In the genomic region with DNA sequence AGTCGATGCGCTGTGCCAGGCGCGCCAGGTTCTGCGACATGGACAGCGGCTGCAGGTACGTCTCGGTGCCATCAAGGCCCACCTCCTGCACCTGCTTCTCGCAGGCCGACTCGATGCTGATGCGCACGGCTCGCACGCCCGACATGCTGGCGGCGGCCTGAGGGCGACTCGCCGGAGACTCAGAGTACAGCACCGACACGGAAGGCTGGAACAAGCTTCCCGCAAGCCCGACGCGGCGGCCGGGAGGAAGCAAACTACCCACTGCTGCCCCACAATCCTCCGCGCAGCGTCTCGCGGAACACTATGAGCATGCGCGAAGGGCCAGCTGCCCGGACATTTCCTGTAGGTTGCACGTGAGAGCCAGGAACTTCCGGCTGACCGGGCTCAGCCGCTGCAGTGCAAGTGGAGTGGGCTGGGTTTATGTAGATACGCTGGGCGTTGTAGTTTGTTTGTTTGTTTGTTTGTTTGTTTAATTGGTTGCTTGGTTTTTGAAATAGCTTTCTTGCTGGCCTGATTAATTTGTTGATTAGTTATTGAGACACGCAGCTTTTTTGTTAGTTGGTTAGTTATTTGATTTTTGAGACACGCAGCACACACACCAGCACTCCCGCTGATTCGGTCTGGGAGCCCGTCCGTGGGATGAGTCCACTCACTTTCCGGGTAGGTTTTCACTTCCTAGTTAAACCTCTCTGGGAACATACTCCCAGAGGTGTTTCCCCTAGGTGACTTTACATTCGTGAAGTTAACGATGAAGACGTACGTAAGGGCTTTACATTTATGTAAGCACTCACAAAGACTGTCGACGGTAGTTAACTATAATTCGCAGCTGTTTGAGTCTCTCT, we compare ENCODE assay signal across 8 mouse cellular contexts. TPM values are rescaled to one million over a fixed set of nuclear protein-coding genes. Genes with fewer than 3 reads are reported as not detected.
A peak's percentile ranks its signal among the peaks of the same experiment; 100 is the strongest.
DNase-seq lines count a peak whose midpoint lies in the region; ATAC-seq and TF ChIP-seq lines count a peak whose summit lies in the region.

A gene (minus strand): TSS at position 283 of the 842 bp plus-strand sequence.

- H3K4me2 ChIP-seq in hindbrain, postnatal 0 days (ENCODE audit: low read depth, low read length) = peak within 1 kb of the TSS; percentile 59

- H3K4me3 ChIP-seq in gastrocnemius, adult 2 months = peak within 1 kb of the TSS; percentile 89
- H3K4me3 ChIP-seq in hindbrain, postnatal 0 days (ENCODE audit: low read length) = peak within 1 kb of the TSS; percentile 95
- peak within 1 kb of the TSS; percentile 74 for H3K4me3 ChIP-seq in left cerebral cortex, adult 2 months

- intact Hi-C loops in gastrocnemius, adult 2 months (cut with DNase I) = loop anchor here (1.0 kb wide), 1 partner anchor 26 kb away; a partner anchor contains a TSS
- intact Hi-C loops in left cerebral cortex, adult 2 months (cut with DNase I) = loop anchor here (2.0 kb wide), 1 partner anchor 27 kb away; a partner anchor contains a TSS

- peak within 1 kb of the TSS; percentile 93 for H3K27ac ChIP-seq in gastrocnemius, adult 2 months
- peak within 1 kb of the TSS; percentile 94 for H3K27ac ChIP-seq in hindbrain, postnatal 0 days
- peak within 1 kb of the TSS; percentile 90 for H3K27ac ChIP-seq in left cerebral cortex, adult 2 months

- H3K27me3 ChIP-seq in hindbrain, postnatal 0 days (ENCODE audit: insufficient read depth, low read length) = no peaks in the 10 kb centered on the region

- peaks cover 20% of the 10 kb centered on the region; the same call in 1 of the 2 replicates for H3K36me3 ChIP-seq in hindbrain, postnatal 0 days (ENCODE audit: insufficient read depth, low read length)

- TF ChIP-seq CTCF in gastrocnemius, adult 2 months (IDR thresholded peaks at IDR 0.05) = no peak
- TF ChIP-seq CTCF in hindbrain, postnatal 0 days (IDR thresholded peaks at IDR 0.05; ENCODE audit: low read depth) = no peak
- TF ChIP-seq CTCF in left cerebral cortex, adult 2 months (IDR thresholded peaks at IDR 0.05) = no peak; the same call in 1 of the 2 replicates

- peaks cover 4% of the 10 kb centered on the region; the same call in 1 of the 2 replicates for H3K4me1 ChIP-seq in hindbrain, postnatal 0 days (ENCODE audit: insufficient read depth, low read length)

- no peaks in the 10 kb centered on the region for H3K9me3 ChIP-seq in hindbrain, postnatal 0 days (ENCODE audit: low read length)

- DNase-seq in ZHBTc4 (ENCODE audit: low read depth, low spot score) = peak; percentile 98
- peak; percentile 95 for DNase-seq in gastrocnemius, adult 2 months
- peak; percentile 98 for DNase-seq in hindbrain, postnatal 0 days (ENCODE audit: low spot score)
- peak; percentile 93 to 95 for DNase-seq in left cerebral cortex, adult 2 months (ENCODE audit: extremely low spot score in 1 of 2, low spot score in 2 of 2)
- peak; percentile 95 for DNase-seq in right cerebral cortex, adult 2 months (ENCODE audit: low spot score in 2 of 2)
- DNase-seq in urinary bladder, postnatal 14 days (ENCODE audit: low spot score) = peak; percentile 94

- ATAC-seq in common myeloid progenitor, adult 5-6 weeks (replicated peaks; ENCODE audit: low read depth, poor library complexity, severe bottlenecking) = peak; percentile 95
- peak; percentile 98 for ATAC-seq in hindbrain, postnatal 0 days
- peak; percentile 97 for ATAC-seq in megakaryocyte, adult 5-6 weeks (ENCODE audit: poor library complexity, severe bottlenecking)

- WGBS in hindbrain, postnatal 0 days = 1% methylated on average over 56 of the region's 57 CpGs

- H3K9ac ChIP-seq in hindbrain, postnatal 0 days (replicated peaks; ENCODE audit: low read length) = peak within 1 kb of the TSS; percentile 87

RNA-seq across cellular contexts. Expression of the gene that starts here (rescaled TPM):
- 34.3 and 35.0 TPM in 2 replicates for total RNA-seq in common myeloid progenitor, adult 5-6 weeks (2017)
- 10 to 100 TPM in 1 of 2 experiments, 1 to 10 TPM in 1; 6.5 to 11.7 TPM for total RNA-seq in gastrocnemius, adult 2 months (2021)
- 21.9 and 28.8 TPM in 2 replicates for total RNA-seq in hindbrain, postnatal 0 days (2014; rRNA removed)
- 19.0 and 22.1 TPM in 2 replicates for polyA plus RNA-seq in hindbrain, postnatal 0 days (2015; fragmentation: Nextera tagmentation; extraction: Ambion mirVana)
- total RNA-seq in left cerebral cortex, adult 2 months (2021) = 10 to 100 TPM; 35.7 to 35.8 TPM
- total RNA-seq in megakaryocyte, adult 5-6 weeks (2015) = 32.1 and 34.7 TPM in 2 replicates
- total RNA-seq in megakaryocyte, adult 5-6 weeks (2017) = 30.4 and 32.8 TPM in 2 replicates

Comparison
In these comparisons a context has a peak if more than half of its experiments do, and no peak if none do; other contexts are left out.
1. Peak in every context shown above with its lines: DNase-seq, ATAC-seq, H3K4me3 ChIP-seq and H3K27ac ChIP-seq.